ENCODE assay signal across 10 mouse cellular contexts in the genomic region with DNA sequence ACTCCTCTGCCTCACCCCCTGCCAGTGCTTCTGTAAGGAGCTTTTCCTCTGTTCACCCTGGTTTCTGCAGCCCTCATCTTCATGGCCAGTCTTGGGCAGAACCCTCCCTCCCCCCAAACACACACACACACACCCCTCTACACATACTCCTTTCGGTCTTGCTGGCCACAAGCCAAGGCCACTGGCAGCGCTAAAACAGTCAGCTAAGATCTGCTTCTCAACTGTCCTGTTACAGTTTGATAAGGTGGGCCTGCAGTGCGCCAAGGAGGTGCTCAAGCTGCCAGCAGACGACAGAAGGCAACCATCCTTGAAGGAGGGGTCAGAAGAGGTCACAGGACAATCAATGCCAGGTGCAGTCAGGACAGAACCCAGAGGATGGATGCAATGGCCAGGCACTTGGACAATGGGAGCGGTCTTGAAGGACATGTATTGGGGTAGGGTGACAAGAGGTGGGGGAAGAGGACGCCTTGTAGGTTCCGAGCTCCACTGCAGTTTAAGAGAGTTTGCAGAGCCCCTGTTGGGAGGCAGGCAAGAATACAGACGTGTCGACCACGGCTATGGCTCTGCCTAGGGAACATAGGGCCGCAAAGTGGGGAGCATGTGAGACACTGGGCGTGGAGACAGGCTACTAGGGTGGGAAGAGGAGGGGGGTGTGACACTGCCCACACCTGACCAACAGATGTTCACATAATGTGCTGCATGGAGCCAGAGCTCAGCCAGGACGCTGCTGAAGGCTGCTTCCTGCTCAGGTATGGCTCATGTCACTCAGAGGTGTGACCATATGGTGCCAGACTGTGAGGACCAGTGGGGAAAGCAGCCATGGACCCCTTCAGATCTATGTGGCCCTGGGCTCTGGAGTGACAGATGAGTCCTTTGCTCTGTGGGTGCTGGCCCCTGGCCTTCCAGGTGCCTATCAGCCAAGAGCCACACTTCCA. TPM values are rescaled to one million over a fixed set of nuclear protein-coding genes. Genes with fewer than 3 reads are reported as not detected.
DNase-seq lines count a peak whose midpoint lies in the region; ATAC-seq and TF ChIP-seq lines count a peak whose summit lies in the region.
"Had no signal": no experiment of that assay in that cellular context is flagged by ENCODE, and none has a peak within 500 bp of the region (broad histone marks: within the 10 kb centered on the region; RNA-seq: fewer than 3 reads in every experiment).

No protein-coding gene starts in this region.

- H3K4me3 ChIP-seq in heart, embryonic 13.5 days: no peak overlapping the region
- no peak overlapping the region for H3K4me3 ChIP-seq in heart, embryonic 11.5 days (ENCODE audit: low read depth, low read length)
- H3K4me3 ChIP-seq in lung, postnatal 0 days (ENCODE audit: low read depth, low read length): no peak overlapping the region
- H3K4me3 ChIP-seq in kidney, embryonic 14.5 days (ENCODE audit: low read length): no peak overlapping the region
- H3K4me3 ChIP-seq: midbrain, embryonic 12.5 days had no signal

- peaks cover 42% of the 10 kb centered on the region for H3K36me3 ChIP-seq in heart, embryonic 13.5 days
- H3K36me3 ChIP-seq in heart, embryonic 11.5 days (ENCODE audit: control insufficient read depth, insufficient read depth, low read length): peaks cover 6% of the 10 kb centered on the region; the same call in 1 of the 2 replicates
- no peaks in the 10 kb centered on the region for H3K36me3 ChIP-seq in lung, postnatal 0 days (ENCODE audit: insufficient read depth, low read length)
- peaks cover 28% of the 10 kb centered on the region for H3K36me3 ChIP-seq in kidney, embryonic 14.5 days (ENCODE audit: control insufficient read depth, insufficient read depth, low read length)

- WGBS in heart, embryonic 13.5 days: 50% methylated on average over 13 of the region's 13 CpGs
- WGBS in heart, embryonic 11.5 days (ENCODE audit: insufficient replicate concordance): 47% methylated on average over 13 of the region's 13 CpGs
- WGBS in lung, postnatal 0 days: 43% methylated on average over 13 of the region's 13 CpGs
- 57% methylated on average over 13 of the region's 13 CpGs for WGBS in kidney, embryonic 14.5 days

- 0 out of 2 replicates have a peak overlapping the region, but pooled peaks have one; percentile 15 for H3K27ac ChIP-seq in heart, embryonic 13.5 days (replicated peaks)
- no peak overlapping the region for H3K27ac ChIP-seq in heart, embryonic 11.5 days (ENCODE audit: low read depth, low read length)
- H3K27ac ChIP-seq in lung, postnatal 0 days (ENCODE audit: low read length): no peak overlapping the region
- no peak overlapping the region for H3K27ac ChIP-seq in kidney, embryonic 14.5 days (ENCODE audit: low read depth, low read length)
- H3K27ac ChIP-seq: midbrain, embryonic 12.5 days had no signal

- no peak for DNase-seq in lung, postnatal 0 days (ENCODE audit: low spot score)
- no peak for DNase-seq in lung, postnatal 14 days
- DNase-seq in cerebellum, postnatal 10 days: peak; percentile 76 to 83
- DNase-seq in ovary, postnatal 36 days (ENCODE audit: low spot score): peak; percentile 71
- no peak for DNase-seq in B cell, adult 2 months

- H3K4me1 ChIP-seq in heart, embryonic 13.5 days: peaks cover 51% of the 10 kb centered on the region
- H3K4me1 ChIP-seq in heart, embryonic 11.5 days (ENCODE audit: control insufficient read depth, insufficient read depth, low read length): peaks cover 14% of the 10 kb centered on the region; the same call in 1 of the 2 replicates
- peaks cover 3% of the 10 kb centered on the region; the same call in 1 of the 2 replicates for H3K4me1 ChIP-seq in lung, postnatal 0 days (ENCODE audit: insufficient read depth, low read depth, low read length)
- H3K4me1 ChIP-seq in kidney, embryonic 14.5 days (ENCODE audit: control insufficient read depth, insufficient read depth, low read length): peaks cover 14% of the 10 kb centered on the region

- H3K9ac ChIP-seq in heart, embryonic 13.5 days: 0 out of 2 replicates have a peak overlapping the region, but pooled peaks have one; percentile 28
- H3K9ac ChIP-seq in heart, embryonic 11.5 days (ENCODE audit: low read depth, low read length): no peak overlapping the region; the same call in 1 of the 2 replicates
- no peak overlapping the region for H3K9ac ChIP-seq in lung, postnatal 0 days (replicated peaks; ENCODE audit: low read depth)
- H3K9ac ChIP-seq in kidney, embryonic 14.5 days (ENCODE audit: low read depth, low read length): no peak overlapping the region
- H3K9ac ChIP-seq: midbrain, embryonic 12.5 days had no signal

- no peaks in the 10 kb centered on the region for H3K27me3 ChIP-seq in heart, embryonic 13.5 days (replicated peaks)
- H3K27me3 ChIP-seq in heart, embryonic 11.5 days (ENCODE audit: control insufficient read depth, insufficient read depth, low read length): no peaks in the 10 kb centered on the region
- no peaks in the 10 kb centered on the region for H3K27me3 ChIP-seq in lung, postnatal 0 days (replicated peaks; ENCODE audit: insufficient read depth, low read length)
- no peaks in the 10 kb centered on the region for H3K27me3 ChIP-seq in kidney, embryonic 14.5 days (ENCODE audit: control insufficient read depth, insufficient read depth, low read length)
- H3K27me3 ChIP-seq: midbrain, embryonic 12.5 days had no signal

- ATAC-seq in heart, embryonic 13.5 days (ENCODE audit: extremely low read depth, insufficient number of reproducible peaks, low FRiP score, low TSS enrichment): no peak
- no peak for ATAC-seq in heart, embryonic 11.5 days (replicated peaks; ENCODE audit: insufficient number of reproducible peaks, low FRiP score, low TSS enrichment)
- peak; percentile 27; the same call in 1 of the 2 replicates for ATAC-seq in lung, postnatal 0 days
- ATAC-seq in kidney, embryonic 14.5 days (ENCODE audit: low FRiP score, low TSS enrichment): no peak
- ATAC-seq: inflammation-experienced regulatory T-cells, adult 6 months had no signal

- H3K4me2 ChIP-seq in heart, embryonic 13.5 days: no peak overlapping the region
- no peak overlapping the region for H3K4me2 ChIP-seq in heart, embryonic 11.5 days
- H3K4me2 ChIP-seq in lung, postnatal 0 days (replicated peaks; ENCODE audit: low read depth, low read length): no peak overlapping the region
- no peak overlapping the region for H3K4me2 ChIP-seq in kidney, embryonic 14.5 days (replicated peaks; ENCODE audit: low read depth, low read length)
- H3K4me2 ChIP-seq: midbrain, embryonic 12.5 days had no signal

- no peak for TF ChIP-seq EP300 in lung, postnatal 0 days (IDR thresholded peaks at IDR 0.05)

- H3K9me3 ChIP-seq in heart, embryonic 13.5 days: peaks cover 8% of the 10 kb centered on the region; the same call in 1 of the 2 replicates
- H3K9me3 ChIP-seq in heart, embryonic 11.5 days (replicated peaks; ENCODE audit: control insufficient read depth, low read length): no peaks in the 10 kb centered on the region
- H3K9me3 ChIP-seq in lung, postnatal 0 days (ENCODE audit: low read length): peaks cover 5% of the 10 kb centered on the region; the same call in 1 of the 2 replicates
- H3K9me3 ChIP-seq in kidney, embryonic 14.5 days (ENCODE audit: control insufficient read depth, low read length): no peaks in the 10 kb centered on the region

- TF ChIP-seq CTCF in lung, postnatal 0 days (IDR thresholded peaks at IDR 0.05): no peak

RNA-seq across cellular contexts. Expression of a gene that starts 11.5 kb away (rescaled TPM):
- polyA plus RNA-seq in heart, embryonic 13.5 days (2015; fragmentation: Nextera tagmentation; extraction: Ambion mirVana): not detected in 2 replicates
- 0.64 TPM in 1 of 2 replicates, not detected in the other for polyA plus RNA-seq in heart, embryonic 11.5 days (2014; fragmentation: Nextera tagmentation; extraction: Ambion mirVana)
- polyA plus RNA-seq in lung, postnatal 0 days (2015; fragmentation: Nextera tagmentation; extraction: Ambion mirVana): 0.13 TPM in 1 of 2 replicates, not detected in the other
- polyA plus RNA-seq in kidney, embryonic 14.5 days (2014; fragmentation: Nextera tagmentation; extraction: Ambion mirVana): 0.22 TPM in 1 of 2 replicates, not detected in the other
- polyA plus RNA-seq: inflammation-experienced regulatory T-cells, adult 6 months had no signal

RNA-seq across cellular contexts. Expression of a gene that starts 12.0 kb away (rescaled TPM):
- polyA plus RNA-seq in heart, embryonic 13.5 days (2015; fragmentation: Nextera tagmentation; extraction: Ambion mirVana): 48.6 and 49.5 TPM in 2 replicates
- polyA plus RNA-seq in heart, embryonic 11.5 days (2014; fragmentation: Nextera tagmentation; extraction: Ambion mirVana): 15.7 and 17.4 TPM in 2 replicates
- polyA plus RNA-seq in lung, postnatal 0 days (2015; fragmentation: Nextera tagmentation; extraction: Ambion mirVana): 52.2 and 60.6 TPM in 2 replicates
- polyA plus RNA-seq in kidney, embryonic 14.5 days (2014; fragmentation: Nextera tagmentation; extraction: Ambion mirVana): 22.4 and 28.6 TPM in 2 replicates

RNA-seq across cellular contexts. Expression of a gene that starts 18.0 kb away (rescaled TPM):
- 1.6 and 1.7 TPM in 2 replicates for polyA plus RNA-seq in heart, embryonic 13.5 days (2015; fragmentation: Nextera tagmentation; extraction: Ambion mirVana)
- polyA plus RNA-seq in heart, embryonic 11.5 days (2014; fragmentation: Nextera tagmentation; extraction: Ambion mirVana): 0.58 and 0.83 TPM in 2 replicates
- polyA plus RNA-seq in lung, postnatal 0 days (2015; fragmentation: Nextera tagmentation; extraction: Ambion mirVana): 1.0 and 1.2 TPM in 2 replicates
- polyA plus RNA-seq in kidney, embryonic 14.5 days (2014; fragmentation: Nextera tagmentation; extraction: Ambion mirVana): 0.50 and 1.8 TPM in 2 replicates

RNA-seq across cellular contexts. Expression of a gene that starts 44.9 kb away (rescaled TPM):
- 35.6 and 37.5 TPM in 2 replicates for polyA plus RNA-seq in heart, embryonic 13.5 days (2015; fragmentation: Nextera tagmentation; extraction: Ambion mirVana)
- 37.3 TPM in 2 replicates for polyA plus RNA-seq in heart, embryonic 11.5 days (2014; fragmentation: Nextera tagmentation; extraction: Ambion mirVana)
- polyA plus RNA-seq in lung, postnatal 0 days (2015; fragmentation: Nextera tagmentation; extraction: Ambion mirVana): 49.5 and 52.4 TPM in 2 replicates
- polyA plus RNA-seq in kidney, embryonic 14.5 days (2014; fragmentation: Nextera tagmentation; extraction: Ambion mirVana): 60.1 and 61.6 TPM in 2 replicates

Comparison
In these comparisons a context has a peak if more than half of its experiments do, and no peak if none do; other contexts are left out.
1. DNase-seq: peak in cerebellum, postnatal 10 days (2 of 2) and ovary, postnatal 36 days (single experiment); none in lung, postnatal 0 days (single experiment), lung, postnatal 14 days (single experiment) and B cell, adult 2 months (0 of 2).